In the genomic region with DNA sequence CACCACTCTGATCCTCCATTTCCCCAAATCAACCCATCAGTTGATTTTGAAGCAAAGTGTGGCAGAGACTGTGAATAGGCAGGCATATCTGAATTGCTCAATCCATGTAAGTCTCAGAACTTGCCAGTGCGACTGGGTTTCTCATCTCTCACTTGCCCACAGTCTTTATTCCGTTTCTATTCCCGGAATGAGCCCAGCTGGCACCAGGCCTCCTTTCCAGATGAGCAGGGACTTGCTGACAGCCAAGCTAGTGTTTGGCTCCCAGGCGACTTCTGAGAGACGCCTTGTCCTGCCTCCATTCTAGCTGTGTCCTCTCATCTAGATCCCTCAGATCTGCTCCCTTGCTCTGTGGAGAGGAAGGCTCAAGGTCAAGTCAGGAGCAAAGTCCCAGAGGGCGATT, we compare ENCODE assay signal across 9 mouse cellular contexts. TPM values are rescaled to one million over a fixed set of nuclear protein-coding genes. Genes with fewer than 3 reads are reported as not detected.
A peak's percentile ranks its signal among the peaks of the same experiment; 100 is the strongest.
DNase-seq lines count a peak whose midpoint lies in the region; ATAC-seq and TF ChIP-seq lines count a peak whose summit lies in the region.
"Had no signal": no experiment of that assay in that cellular context is flagged by ENCODE, and none has a peak within 500 bp of the region (broad histone marks: within the 10 kb centered on the region; RNA-seq: fewer than 3 reads in every experiment).

No protein-coding gene starts in this region.

- H3K9ac ChIP-seq in intestine, embryonic 15.5 days, result no peak overlapping the region
- no peak overlapping the region for H3K9ac ChIP-seq in forebrain, embryonic 16.5 days (replicated peaks; ENCODE audit: low read depth, low read length)
- no peak overlapping the region for H3K9ac ChIP-seq in midbrain, embryonic 15.5 days
- H3K9ac ChIP-seq: heart, embryonic 13.5 days had no signal

- WGBS in intestine, embryonic 15.5 days, result 81% methylated on average over 6 of the region's 6 CpGs
- whole genome bisulfite sequencing in forebrain, embryonic 16.5 days, result 78% methylated on average over 6 of the region's 6 CpGs
- WGBS in midbrain, embryonic 15.5 days, result 81% methylated on average over 6 of the region's 6 CpGs

- H3K4me1 ChIP-seq in intestine, embryonic 15.5 days (replicated peaks), result no peaks in the 10 kb centered on the region
- no peaks in the 10 kb centered on the region for H3K4me1 ChIP-seq in forebrain, embryonic 16.5 days (replicated peaks; ENCODE audit: control insufficient read depth, insufficient read depth, low read length)
- H3K4me1 ChIP-seq in midbrain, embryonic 15.5 days, result no peaks in the 10 kb centered on the region

- peak overlapping the region; percentile 76 for H3K27ac ChIP-seq in left cerebral cortex, adult 2 months
- no peak overlapping the region for H3K27ac ChIP-seq in intestine, embryonic 15.5 days
- no peak overlapping the region for H3K27ac ChIP-seq in forebrain, embryonic 16.5 days (ENCODE audit: low read length)
- no peak overlapping the region for H3K27ac ChIP-seq in midbrain, embryonic 15.5 days
- H3K27ac ChIP-seq: heart, embryonic 13.5 days had no signal

- TF ChIP-seq CTCF in left cerebral cortex, adult 2 months (IDR thresholded peaks at IDR 0.05), result no peak

- H3K27me3 ChIP-seq in intestine, embryonic 15.5 days (replicated peaks), result no peaks in the 10 kb centered on the region
- H3K27me3 ChIP-seq in forebrain, embryonic 16.5 days (replicated peaks; ENCODE audit: control insufficient read depth, insufficient read depth, low read length), result no peaks in the 10 kb centered on the region
- no peaks in the 10 kb centered on the region for H3K27me3 ChIP-seq in midbrain, embryonic 15.5 days (replicated peaks)
- H3K27me3 ChIP-seq: heart, embryonic 13.5 days had no signal

- intact Hi-C loops in gastrocnemius, postnatal 36 days (cut with DNase I), result no loop called here
- intact Hi-C loops in left cerebral cortex, adult 2 months (cut with DNase I), result no loop called here

- no peak overlapping the region for H3K4me2 ChIP-seq in intestine, embryonic 15.5 days (replicated peaks)
- no peak overlapping the region for H3K4me2 ChIP-seq in forebrain, embryonic 16.5 days (ENCODE audit: low read length)
- no peak overlapping the region for H3K4me2 ChIP-seq in midbrain, embryonic 15.5 days
- H3K4me2 ChIP-seq: heart, embryonic 13.5 days had no signal

- no peaks in the 10 kb centered on the region for H3K9me3 ChIP-seq in intestine, embryonic 15.5 days
- peaks cover 15% of the 10 kb centered on the region for H3K9me3 ChIP-seq in forebrain, embryonic 16.5 days (ENCODE audit: control insufficient read depth, low read length)
- H3K9me3 ChIP-seq in midbrain, embryonic 15.5 days, result peaks cover 11% of the 10 kb centered on the region; the same call in 1 of the 2 replicates

- H3K4me3 ChIP-seq in left cerebral cortex, adult 2 months, result no peak overlapping the region
- H3K4me3 ChIP-seq in intestine, embryonic 15.5 days (replicated peaks), result no peak overlapping the region
- H3K4me3 ChIP-seq in forebrain, embryonic 16.5 days (replicated peaks; ENCODE audit: low read length), result no peak overlapping the region
- no peak overlapping the region for H3K4me3 ChIP-seq in midbrain, embryonic 15.5 days
- H3K4me3 ChIP-seq: heart, embryonic 13.5 days had no signal

- no peak for ATAC-seq in intestine, embryonic 15.5 days
- ATAC-seq in forebrain, embryonic 16.5 days, result no peak
- no peak for ATAC-seq in midbrain, embryonic 15.5 days (replicated peaks)

- peak; percentile 23 for DNase-seq in ovary, postnatal 36 days (ENCODE audit: low spot score)
- DNase-seq in ovary, postnatal 10 days (ENCODE audit: low spot score), result no peak
- DNase-seq in gastrocnemius, postnatal 36 days, result peak; percentile 37 to 52
- peak; percentile 65 to 74 for DNase-seq in left cerebral cortex, adult 2 months (ENCODE audit: extremely low spot score in 1 of 2, low spot score in 2 of 2)

- no peaks in the 10 kb centered on the region for H3K36me3 ChIP-seq in intestine, embryonic 15.5 days
- H3K36me3 ChIP-seq in forebrain, embryonic 16.5 days (ENCODE audit: control insufficient read depth, insufficient read depth), result no peaks in the 10 kb centered on the region
- H3K36me3 ChIP-seq in midbrain, embryonic 15.5 days (replicated peaks), result no peaks in the 10 kb centered on the region
- H3K36me3 ChIP-seq: heart, embryonic 13.5 days had no signal

RNA-seq across cellular contexts. Expression of a gene that starts 11.9 kb away (rescaled TPM):
- not detected for total RNA-seq in gastrocnemius, postnatal 36 days (2021)
- total RNA-seq in left cerebral cortex, adult 2 months (2021), result not detected
- 0.55 TPM in 1 of 2 replicates, not detected in the other for polyA plus RNA-seq in intestine, embryonic 15.5 days (2015; fragmentation: Nextera tagmentation; extraction: Ambion mirVana)
- not detected in 2 replicates for polyA plus RNA-seq in forebrain, embryonic 16.5 days (2015; fragmentation: Nextera tagmentation; extraction: Ambion mirVana)
- not detected in 2 replicates for polyA plus RNA-seq in midbrain, embryonic 15.5 days (2015; fragmentation: Nextera tagmentation; extraction: Ambion mirVana)
- polyA plus RNA-seq: heart, embryonic 13.5 days; limb, embryonic 14.5 days had no signal

RNA-seq across cellular contexts. Expression of a gene that starts 33.7 kb away (rescaled TPM):
- 10 to 100 TPM; 40.8 to 43.1 TPM for total RNA-seq in gastrocnemius, postnatal 36 days (2021)
- 10 to 100 TPM; 61.2 to 65.6 TPM for total RNA-seq in left cerebral cortex, adult 2 months (2021)
- 103 and 125 TPM in 2 replicates for polyA plus RNA-seq in intestine, embryonic 15.5 days (2015; fragmentation: Nextera tagmentation; extraction: Ambion mirVana)
- polyA plus RNA-seq in forebrain, embryonic 16.5 days (2015; fragmentation: Nextera tagmentation; extraction: Ambion mirVana), result 19.8 and 20.8 TPM in 2 replicates
- 29.4 and 32.4 TPM in 2 replicates for polyA plus RNA-seq in midbrain, embryonic 15.5 days (2015; fragmentation: Nextera tagmentation; extraction: Ambion mirVana)
